Mouse (Mus musculus): ENCODE data around the gene Ndufa6.

The Ndufa6 gene

DNA sequence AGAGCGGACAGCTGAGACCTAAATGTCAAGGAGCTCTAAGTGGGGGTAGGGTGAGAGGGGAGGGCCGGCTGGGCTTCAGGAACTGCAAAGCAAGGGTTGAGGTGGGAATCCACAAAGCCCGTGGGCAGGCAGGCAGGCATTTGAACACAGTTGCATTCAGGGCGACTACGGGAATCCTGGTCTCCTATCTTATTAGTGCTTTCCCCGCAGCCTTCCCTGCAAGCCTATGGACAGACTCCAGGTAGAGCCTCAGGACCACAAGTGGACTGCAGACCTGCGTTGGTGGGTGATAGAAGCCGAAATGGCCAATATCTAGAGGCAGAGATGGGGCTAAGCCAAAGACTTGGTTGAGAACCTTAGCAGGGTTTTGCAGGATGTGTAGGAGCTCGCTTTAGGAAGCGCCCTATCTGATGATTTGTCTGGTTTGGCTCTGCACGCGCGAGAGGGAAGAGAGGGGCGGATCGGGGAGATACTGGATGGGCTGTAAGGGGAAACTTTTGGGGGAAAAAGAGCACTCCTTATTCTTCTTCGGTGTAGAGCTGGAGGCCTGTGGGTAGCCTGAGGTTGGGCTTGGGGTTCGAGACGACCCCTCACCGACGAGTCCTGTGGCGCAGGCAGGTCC lies 13.6 kb downstream of the Ndufa6 start:
- DNase-seq = no peak

DNA sequence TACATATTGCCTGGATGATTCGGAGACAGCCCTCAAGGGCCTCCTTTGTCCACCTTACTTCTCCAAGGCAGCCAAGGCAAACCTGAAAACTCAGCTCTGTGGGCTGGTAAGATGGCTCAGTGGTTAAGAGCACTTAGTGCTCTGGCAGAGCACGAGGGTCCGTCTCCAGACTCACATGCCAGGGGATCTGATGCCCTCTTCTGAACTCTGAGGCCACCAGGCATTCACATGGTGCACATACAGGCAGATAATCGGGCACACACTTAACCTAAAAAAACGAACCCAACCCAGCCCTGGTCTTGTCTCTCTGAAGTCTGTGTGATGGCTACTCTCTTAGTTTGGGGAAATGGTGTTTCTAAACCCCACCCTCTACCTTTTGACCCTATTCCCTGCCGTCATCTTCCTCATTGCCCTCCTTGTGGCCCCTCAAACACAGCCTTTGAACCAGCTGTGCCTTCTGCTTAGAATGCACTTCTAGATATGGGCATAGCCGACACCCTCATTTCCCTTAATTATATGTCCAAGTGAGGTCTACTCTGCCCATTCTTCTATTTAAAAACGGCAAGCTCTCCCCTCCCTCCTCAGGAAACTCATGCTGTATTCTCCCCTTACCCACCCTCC lies 14.4 kb downstream of the Ndufa6 start:
- DNase-seq = no peak

DNA sequence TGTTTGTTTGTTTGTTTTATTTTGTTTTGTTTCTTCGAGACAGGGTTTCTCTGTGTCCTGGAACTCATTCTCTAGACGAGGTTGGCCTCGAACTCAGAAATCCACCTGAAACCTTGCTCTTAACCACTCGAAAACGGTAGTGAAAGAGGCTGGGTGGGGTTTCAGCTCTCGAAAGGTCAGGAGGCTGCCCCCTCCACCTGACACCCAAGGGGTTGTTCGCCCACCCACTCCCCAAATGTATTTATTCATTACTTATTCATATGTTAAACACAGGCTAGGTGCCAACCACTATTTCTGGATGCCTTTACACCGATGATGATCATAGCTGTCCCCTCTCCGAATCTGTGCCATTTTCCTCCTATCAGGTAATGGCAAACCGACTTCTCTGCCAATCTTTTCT lies 15.0 kb downstream of the Ndufa6 start:
- DNase-seq = no peak

GRCm38 (mm10) chr15:82338593-82339112 lies 15.5 kb downstream of the Ndufa6 start, which contains the start of the genes Naga, Pheta2 and Smdt1:
TSS of gene Naga (minus strand) at chr15:82338925.
TSS of gene Pheta2 (plus strand) at chr15:82338942.
TSS of gene Smdt1 (plus strand) at chr15:82338959.
- DNase-seq = peak; percentile 96

DNA sequence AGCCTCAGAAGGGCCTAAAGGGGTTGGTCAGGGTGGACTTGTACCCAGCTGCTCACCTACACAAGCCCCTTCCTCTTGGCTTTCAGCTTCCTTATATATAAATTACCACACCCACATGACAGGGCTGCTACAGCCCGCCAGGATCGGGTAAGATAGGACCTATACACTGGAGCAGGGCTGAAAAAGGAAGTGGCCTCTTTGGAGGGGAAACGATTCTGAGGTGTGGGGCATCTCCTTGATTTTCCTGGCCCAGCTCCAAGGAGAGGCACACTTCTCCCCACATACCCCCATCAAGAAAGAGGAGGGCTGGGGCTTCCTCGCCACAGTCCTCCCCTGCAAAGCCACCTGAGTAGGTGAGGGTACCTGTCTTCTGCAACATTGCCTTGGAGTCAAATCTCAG lies 16.2 kb downstream of the Ndufa6 start:
- DNase-seq = no peak

DNA sequence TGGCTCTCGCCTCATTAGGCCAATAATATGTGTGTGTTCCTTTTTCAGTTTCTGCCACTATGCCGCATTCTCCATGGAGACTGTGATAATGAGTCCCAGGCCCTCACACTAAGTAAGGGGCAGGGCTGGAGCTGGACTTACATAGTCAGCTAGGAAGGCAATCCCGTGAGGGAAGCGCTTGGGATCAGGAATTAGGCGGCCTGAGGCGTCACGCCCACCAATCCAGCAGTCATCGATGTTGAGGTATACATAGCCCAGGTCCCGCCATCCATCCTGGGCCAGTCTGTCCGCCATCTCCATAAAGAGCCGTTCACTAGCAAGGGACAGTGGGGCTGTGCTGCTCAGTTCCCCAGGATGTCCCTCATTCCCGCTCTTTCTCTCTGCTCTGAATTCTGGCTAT lies 17.5 kb downstream of the Ndufa6 start:
- no peak for DNase-seq

- no peak for DNase-seq
These were observed 18.9 kb downstream of the Ndufa6 start for GRCm38 (mm10) chr15:82335194-82335593.

DNA sequence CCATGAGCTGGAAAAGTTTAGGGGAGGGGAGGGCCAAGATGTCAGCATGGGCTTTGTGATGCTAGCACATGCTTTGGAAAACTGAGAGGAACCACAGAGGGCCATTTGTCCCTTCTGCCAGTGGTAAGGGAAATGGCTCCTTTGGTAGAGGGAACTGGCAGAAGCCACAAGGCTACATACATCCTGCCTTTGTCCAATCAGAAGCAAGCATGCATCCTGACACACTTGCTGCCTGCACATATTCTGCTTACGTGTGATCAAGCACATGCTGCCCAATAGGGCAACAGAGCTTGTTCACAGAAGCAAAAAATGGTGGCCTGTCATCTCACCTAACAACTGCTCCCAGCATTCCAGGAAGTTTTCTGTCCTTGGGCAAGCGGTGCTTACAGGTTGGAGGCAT lies 28.7 kb downstream of the Ndufa6 start:
- no peak for DNase-seq

DNA sequence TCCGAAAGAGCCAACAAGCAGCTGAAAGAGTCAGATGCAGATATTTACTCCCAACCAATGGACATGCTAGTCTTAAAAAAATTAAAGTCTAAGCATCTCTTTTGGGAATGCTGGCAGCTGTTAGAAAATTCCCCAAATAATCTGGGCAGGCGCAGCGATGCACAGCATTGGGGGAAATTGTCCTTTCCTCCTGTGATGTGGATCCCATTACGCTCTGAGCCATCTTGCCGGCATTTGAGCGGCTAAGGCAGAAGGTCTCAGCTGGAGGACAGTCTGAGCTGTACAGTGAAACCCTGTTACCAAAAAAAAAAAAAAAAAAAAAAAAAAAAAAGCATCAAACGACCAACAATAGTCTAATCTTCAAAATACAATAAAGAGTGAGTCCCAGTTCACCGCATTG lies 31.9 kb downstream of the Ndufa6 start:
- DNase-seq = no peak

GRCm38 (mm10) chr15:82319613-82320012 lies 34.5 kb downstream of the Ndufa6 start:
- no peak for DNase-seq

DNA sequence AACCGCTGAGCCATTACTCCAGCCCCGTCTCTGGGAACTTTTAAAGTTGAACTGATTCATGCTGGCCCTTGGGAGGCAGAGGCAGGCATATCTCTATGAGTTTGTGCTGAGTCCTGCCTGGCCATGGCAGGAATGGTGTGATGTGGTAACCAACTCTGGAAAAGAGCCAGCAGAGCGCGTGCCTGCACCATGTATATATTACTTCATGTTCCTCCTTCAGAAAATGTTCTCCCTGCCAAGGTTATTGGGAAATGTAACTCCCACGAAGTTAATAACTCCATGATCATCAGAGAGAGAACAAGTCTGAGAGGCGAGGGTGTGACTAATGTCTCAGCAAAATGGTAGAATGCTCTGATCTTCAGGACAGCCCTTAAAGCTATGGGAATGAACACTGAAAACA lies 36.3 kb downstream of the Ndufa6 start:
- DNase-seq = no peak

DNA sequence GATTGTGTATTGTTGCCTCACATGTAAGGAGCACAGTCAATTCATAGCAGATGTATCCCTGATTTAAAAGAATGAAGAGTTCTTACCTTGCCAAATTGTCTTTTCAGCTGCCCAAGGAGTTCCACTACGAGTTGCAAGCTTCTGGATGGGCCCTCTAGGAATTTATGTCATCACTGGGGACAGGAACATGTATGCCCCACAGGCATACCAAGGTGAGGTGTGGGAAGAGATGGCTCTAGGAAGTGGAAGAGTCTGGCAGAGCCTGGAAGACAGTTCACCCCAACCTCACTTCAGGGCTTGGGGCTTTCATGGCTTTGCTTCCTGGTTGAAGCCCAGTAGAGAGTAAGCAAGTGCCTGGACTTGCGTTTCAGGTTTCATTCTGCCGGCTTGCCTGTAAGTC lies 45.7 kb downstream of the Ndufa6 start:
- no peak for DNase-seq

DNA sequence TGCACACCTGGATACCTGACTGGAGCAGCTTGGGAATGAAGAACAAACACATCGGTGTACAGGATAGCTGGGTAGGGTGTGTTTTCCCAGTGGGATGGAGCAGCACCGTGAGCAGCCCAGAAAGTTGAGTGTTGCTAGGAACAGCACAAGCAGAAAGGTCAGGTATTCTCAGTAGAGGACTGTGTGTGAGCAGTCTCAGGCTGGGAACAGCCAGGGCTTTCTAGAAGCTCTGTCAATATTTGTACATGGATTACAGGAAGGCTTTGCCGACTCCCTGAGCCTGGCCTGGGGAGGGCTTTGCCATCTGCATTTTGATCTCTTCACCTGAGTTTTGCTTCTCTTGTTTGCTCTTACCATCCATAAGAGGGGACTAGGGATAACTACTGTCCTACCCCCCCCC lies 47.0 kb downstream of the Ndufa6 start:
- DNase-seq = no peak
